Mouse (Mus musculus) urinary bladder, adult 2 months (tissue): Measurements from ENCODE around the gene Tnfsf4. TPM values are rescaled to one million over a fixed set of nuclear protein-coding genes. Genes with fewer than 3 reads are reported as not detected.

Experiments used
- DNase-seq: peaks from one replicate; pipeline ENCODE4 v3.0.0; 2022; ENCODE audit warnings: low spot score
- polyA plus RNA-seq: library from polyadenylated mRNA; depleted of rRNA; stranded (reverse); fragments of >200 nt; gene quantifications from 2 replicates; pipeline ENCODE4 v1.2.3, GENCODE M21; 2012; rRNA removed

Gene Tnfsf4
- not detected in 2 replicates for polyA plus RNA-seq

DNA sequence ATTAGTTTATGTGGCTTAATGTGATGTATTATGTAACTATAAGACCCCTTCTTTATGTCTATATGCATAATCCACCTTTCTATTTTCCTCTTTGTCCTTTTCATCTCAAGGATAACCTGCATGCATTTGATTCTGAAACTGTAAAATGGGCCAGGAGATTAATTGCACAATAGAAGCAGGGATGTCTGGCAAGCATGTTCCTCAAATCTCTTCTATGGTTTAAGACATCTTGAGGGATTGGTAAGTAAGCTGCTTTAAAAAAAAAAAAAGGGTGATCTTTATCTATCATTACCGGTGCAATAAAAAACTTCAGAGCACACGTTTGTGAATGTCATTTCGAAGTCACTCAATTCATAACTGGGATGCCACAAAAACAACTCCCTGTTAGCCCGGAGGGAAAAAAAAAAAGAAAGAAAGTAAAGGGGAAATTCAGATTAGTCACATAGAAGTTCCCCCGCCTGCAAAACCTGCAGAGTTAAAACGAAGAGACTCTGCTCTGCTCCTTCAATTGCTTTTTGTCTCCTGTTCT lies at the start of gene Tnfsf4:
TSS of gene Tnfsf4 (plus strand) at position 479 of the 529 bp plus-strand sequence.
- no peak for DNase-seq

- no peak for DNase-seq
Observed at GRCm38 (mm10) chr1:161350981-161351380, 44.2 kb upstream of the Tnfsf4 start.

DNA sequence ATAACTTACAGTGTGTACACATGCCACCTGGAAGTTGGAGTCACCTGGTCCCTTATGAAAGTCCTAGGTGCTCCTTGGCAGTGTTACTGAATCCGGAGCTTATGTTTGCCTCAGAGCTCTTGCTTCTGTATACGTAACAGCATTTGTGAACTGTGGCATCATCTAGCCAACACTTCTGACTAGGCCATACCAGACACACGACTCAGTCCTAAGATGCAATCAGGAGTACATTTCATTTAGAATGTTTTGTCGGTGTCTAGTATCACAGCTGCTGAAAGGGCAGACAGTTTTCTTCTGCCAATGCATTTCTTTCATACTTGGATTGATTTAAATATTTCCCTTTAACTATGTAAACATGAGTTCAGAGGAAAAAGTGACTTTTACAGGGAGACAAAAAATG lies 30.2 kb upstream of the Tnfsf4 start:
- no peak for DNase-seq

DNA sequence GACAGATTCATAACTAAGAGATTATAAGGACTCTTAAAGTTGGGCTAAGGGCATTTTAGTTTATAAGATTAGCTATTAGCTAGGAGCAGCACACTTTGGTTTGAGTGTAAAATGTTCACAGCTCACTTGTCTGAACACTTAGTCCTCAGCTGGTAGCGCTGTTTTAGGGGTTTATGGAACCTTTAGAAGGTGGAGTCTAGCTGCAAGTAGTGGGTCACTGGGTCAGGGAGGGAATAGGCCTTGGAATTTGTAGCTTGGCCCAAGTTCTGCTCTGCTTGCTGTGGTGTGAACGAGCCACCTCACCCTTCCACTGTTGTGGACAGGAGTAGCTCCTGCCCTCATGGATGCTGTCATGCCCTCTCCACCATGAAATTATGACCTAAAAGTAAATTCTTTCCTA lies 23.3 kb upstream of the Tnfsf4 start:
- no peak for DNase-seq

DNA sequence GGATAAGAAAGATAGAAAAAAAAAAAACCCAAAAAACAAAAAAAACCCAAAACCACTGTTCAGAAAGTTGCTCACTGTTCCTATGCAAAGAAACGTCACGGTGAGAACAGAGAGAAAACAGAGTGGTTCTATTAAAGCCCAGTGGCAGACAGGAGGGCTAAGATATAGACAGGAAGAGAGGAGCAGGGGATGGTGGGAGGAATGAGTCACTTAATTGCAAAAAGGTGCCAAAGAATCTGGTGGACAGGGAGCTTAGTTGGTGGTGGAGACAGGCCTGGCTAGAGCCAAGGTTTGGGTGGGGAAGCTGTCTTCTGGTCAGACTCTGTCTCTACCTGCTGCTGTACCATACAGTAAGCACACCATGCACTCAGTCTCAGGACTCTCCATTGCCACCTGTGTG lies 19.3 kb upstream of the Tnfsf4 start:
- DNase-seq, result no peak

GRCm38 (mm10) chr1:161378571-161378970 lies 16.6 kb upstream of the Tnfsf4 start:
- DNase-seq, result no peak

DNA sequence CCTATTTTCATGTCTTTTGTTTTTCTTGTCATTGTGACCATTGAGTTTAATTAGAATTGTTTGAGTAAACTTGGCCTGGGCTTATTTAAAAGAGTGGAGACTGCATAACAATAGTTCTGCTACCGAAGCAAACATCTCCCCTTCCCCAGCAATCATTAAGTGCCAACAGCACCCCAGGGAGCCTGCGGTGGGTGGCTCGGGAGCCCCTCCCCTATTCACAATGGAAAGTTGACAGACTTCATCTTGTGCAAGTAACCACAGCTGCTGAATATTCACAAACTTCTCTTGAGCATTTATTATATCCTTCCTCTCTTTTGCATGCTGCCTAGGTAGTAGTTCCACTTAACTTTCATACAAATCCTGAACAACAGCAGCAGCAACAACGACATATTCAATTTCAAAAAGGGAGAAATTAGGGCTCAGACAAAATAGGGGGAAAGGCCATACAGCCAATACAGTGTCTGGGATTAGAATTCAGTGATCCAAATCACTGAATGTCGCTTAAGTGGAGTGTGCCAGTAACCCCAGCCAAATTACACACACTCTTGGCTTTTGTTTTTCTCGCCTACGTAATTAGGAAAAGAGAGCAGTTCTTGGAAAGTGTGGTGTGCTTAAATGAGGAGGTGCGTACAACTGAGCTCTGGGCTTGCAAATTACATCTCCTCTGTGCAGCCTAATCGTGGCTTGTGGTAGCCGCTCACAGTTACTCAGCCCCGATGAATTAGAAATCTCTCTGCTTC lies 15.4 kb upstream of the Tnfsf4 start:
- no peak for DNase-seq

DNA sequence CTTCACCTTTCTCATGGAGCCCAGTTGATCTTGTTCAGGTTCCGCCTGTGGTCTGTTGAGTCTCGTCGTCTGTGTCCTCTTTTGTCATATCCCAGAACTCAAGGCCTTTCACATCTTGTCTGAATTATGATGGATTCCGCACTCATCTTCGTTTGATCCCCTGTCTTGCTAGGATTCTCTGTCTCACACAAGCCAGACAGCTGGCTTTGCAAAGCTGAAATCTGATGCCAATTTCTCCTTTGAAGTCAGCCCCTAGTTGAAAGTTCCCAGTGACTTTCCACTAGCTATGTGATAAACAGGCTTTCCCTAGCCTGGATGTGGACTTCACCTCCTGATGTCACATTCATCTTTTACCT lies 14.8 kb upstream of the Tnfsf4 start:
- no peak for DNase-seq

- DNase-seq, result no peak
Observed at GRCm38 (mm10) chr1:161390066-161390465, 5.1 kb upstream of the Tnfsf4 start.

GRCm38 (mm10) chr1:161392906-161393305 lies 2.3 kb upstream of the Tnfsf4 start:
- DNase-seq, result no peak

- DNase-seq, result no peak
Observed at GRCm38 (mm10) chr1:161395610-161396009, 401 bp downstream of the Tnfsf4 start.

GRCm38 (mm10) chr1:161396351-161396750 lies 1.1 kb downstream of the Tnfsf4 start:
- no peak for DNase-seq

- peak; percentile 44 for DNase-seq
Observed at GRCm38 (mm10) chr1:161400126-161400525, 4.9 kb downstream of the Tnfsf4 start.

- DNase-seq, result no peak
Observed at GRCm38 (mm10) chr1:161403061-161403460, 7.9 kb downstream of the Tnfsf4 start.

DNA sequence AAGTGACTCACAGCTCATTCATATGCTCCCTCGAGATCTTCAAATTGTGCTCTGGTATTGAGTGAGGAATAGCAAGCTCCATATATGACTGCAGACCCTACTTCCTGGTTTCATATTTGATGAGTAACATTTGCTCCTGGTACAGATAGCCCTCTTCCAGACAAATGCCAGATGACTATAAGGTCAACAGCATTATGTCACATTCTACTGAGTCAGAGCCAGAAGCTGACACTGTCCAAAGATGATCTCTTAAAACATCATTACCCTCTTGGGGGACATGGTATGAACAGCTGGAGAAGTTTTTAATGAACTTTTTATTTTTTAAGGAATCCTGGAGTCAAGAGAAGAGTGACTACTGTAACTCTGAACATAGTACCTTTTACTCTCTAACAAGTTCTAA lies 11.3 kb downstream of the Tnfsf4 start:
- DNase-seq, result no peak

GRCm38 (mm10) chr1:161419926-161420325 lies 24.7 kb downstream of the Tnfsf4 start:
- no peak for DNase-seq

DNA sequence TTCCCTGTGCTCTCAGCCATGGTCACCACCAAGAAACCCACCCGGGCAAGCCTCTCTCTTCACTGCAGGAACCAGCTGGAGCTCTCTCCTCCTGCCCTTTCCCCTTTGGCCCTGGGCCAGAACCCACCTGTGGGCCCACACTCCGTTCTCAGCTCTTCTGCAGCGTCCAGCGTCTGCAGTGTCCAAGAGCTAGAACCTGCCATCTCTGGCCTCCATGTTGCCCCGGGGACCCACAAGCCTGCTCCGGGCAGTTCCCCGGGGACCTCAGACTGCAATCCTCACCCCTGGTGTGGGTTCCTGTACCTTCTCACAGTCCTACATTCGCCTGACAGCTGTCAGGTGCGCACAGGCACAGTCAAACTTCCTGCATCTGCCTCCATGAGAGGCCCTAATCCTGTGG lies 25.4 kb downstream of the Tnfsf4 start:
- no peak for DNase-seq

GRCm38 (mm10) chr1:161426277-161427056 lies 31.3 kb downstream of the Tnfsf4 start:
- no peak for DNase-seq

DNA sequence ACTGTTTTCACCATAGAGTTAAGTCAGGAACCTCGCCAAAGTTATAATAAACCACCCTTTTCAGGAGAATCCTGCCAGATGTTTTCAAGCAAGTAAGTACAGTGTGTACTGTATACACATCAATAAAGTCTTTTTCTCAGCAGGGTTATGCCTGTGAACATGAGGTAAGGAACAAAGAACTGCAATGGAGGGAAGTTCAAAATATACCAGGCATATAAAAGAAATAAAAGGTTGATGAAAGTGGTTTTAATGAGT lies 31.8 kb downstream of the Tnfsf4 start:
- no peak for DNase-seq

DNA sequence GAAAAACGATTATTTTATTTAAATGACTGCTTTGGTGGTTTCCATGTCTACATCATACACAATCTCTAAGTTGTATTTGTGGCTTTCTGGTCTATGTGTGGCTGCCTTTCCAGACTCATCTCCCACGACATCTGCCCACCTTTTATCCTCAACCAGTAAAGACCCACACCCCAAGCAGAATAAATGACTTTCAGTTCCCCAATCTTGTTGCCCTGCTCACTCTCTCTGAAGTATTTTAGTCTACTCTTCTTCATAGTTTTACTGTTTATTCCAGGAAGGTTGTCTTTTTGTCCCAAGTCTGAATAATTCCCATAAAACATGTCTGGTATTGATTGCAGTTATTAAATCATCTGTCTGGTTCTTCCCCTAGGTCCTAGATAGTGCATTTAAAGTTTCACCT lies 40.6 kb downstream of the Tnfsf4 start:
- DNase-seq, result no peak

GRCm38 (mm10) chr1:161436503-161436902 lies 41.3 kb downstream of the Tnfsf4 start:
- DNase-seq, result no peak

- DNase-seq, result peak; percentile 22
Observed at GRCm38 (mm10) chr1:161444858-161445257, 49.6 kb downstream of the Tnfsf4 start.

DNA sequence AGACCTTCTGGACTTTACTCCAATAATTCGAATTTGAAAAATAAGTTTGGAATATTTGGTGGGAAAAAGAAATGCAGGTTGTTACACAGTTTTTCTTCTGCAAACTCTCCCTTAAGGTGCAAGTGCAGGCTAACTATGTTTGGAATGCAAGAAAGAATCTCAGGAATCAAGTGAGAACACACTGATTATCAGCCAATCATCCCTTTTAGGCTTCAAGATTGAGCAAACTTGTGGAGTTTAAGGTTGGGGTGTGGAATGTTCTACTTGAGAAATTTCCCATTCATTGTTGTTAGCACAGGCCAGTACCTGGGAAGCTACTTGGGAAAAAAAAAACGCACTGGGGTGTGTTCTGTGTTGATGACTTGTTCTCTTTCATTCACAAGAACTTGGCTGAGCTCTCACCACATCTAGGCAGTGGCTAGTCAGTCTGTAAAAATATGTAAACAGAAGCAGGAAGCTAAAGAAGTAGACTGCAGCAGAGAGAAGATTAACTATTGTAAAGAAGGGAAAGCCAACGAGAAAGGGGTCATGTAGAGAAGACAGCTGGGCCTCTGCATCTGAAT lies 56.6 kb downstream of the Tnfsf4 start:
- no peak for DNase-seq
